Mouse (Mus musculus): ENCODE results near the gene Arhgef3.

DNA sequence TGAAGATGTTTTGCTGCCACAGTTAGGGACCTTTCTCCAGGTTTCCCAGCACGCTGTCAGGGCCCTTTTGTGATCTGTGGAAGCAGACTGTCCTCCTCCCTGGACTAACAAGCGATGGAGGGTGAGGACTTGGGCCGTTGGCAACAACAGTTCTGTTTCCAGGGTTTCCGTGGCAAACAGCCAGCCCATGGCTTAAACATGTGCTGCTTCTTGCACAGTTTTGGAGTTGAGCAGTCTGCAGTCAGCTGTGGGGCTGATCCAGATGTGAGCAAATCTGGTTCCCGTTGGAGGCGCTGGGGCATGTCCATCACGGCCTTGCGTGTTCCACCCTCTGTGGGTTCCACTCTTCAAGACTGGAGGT lies 63.8 kb downstream of the Arhgef3 start:
- no peak for TF ChIP-seq GATA1 (IDR thresholded peaks at IDR 0.05; ENCODE audit: borderline replicate concordance, low read length)
- TF ChIP-seq CTCF (IDR thresholded peaks at IDR 0.05; ENCODE audit: low read depth, low read length): no peak
- no peak for TF ChIP-seq TAL1 (conservative IDR thresholded peaks at IDR 0.05; ENCODE audit: low read depth, low read length)
- TF ChIP-seq POLR2AphosphoS5 (IDR thresholded peaks at IDR 0.05; ENCODE audit: insufficient replicate concordance, low read depth, low read length): no peak
- TF ChIP-seq GATA2 (IDR thresholded peaks at IDR 0.05; ENCODE audit: borderline replicate concordance, low read depth, low read length): no peak

Data from G1E (cell line).